Mouse (Mus musculus) gonadal fat pad, adult 2 months (tissue): ENCODE data around the gene Gm20696. TPM values are rescaled to one million over a fixed set of nuclear protein-coding genes. Genes with fewer than 3 reads are reported as not detected.

Experiments
- DNase-seq: peaks from one replicate; pipeline ENCODE4 v3.0.0-alpha.2; 2012; ENCODE audit warnings: low read depth
- polyA plus RNA-seq: library from polyadenylated mRNA; depleted of rRNA; stranded (reverse); fragments of >200 nt; gene quantifications from 2 replicates; pipeline ENCODE4 v1.2.3, GENCODE M21; 2012; rRNA removed

Gm20696 gene
- 0.38 and 0.77 TPM in 2 replicates for polyA plus RNA-seq

DNA sequence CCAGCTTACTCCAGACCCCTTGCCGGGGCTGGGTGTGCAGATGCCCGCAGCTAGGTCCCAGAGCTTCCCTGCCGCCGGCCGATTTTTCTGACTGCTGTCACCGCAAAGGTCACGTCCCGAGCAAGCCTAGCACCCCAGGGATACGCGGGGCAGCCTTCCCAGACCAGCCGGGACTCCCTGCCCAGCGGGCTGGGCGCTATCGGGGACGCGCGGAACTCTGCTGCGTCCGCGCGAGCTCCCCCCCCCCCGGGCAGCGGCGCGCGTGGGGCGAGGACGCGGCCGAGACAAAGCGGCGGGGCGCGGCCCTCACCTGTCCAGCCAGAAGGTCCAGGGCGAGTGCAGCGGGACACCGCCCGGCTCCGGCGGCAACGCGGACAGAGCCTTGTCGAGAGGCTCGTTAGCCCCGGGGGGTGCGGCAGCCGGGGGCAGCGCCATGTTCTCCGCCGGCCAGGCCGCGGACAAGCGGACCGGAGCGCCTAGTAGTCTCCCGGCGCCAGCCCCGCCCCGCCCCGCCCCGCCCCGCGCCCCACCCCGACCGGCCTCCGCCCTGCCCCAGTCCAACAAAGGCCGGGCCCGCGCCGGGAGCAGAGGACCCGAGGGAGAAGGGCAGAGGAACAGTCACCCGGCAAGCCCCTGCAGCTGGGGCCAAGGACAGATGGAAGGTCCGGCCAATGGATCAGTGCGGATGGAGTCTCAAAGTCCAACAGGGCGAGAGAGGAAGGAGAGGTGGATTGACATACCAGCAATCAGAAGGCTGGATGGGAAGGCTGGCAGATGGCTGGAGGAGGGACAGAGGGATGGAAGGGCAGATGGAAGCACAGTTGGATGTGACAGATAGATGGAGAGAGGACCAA, at the start of gene Gm20696, which contains the start of gene Eif4e3:
Gene Gm20696 (minus strand): TSS at position 480 of the 854 bp plus-strand sequence.
Gene Eif4e3 (minus strand): TSS at position 454 of the 854 bp plus-strand sequence.
- DNase-seq, result no peak

DNA sequence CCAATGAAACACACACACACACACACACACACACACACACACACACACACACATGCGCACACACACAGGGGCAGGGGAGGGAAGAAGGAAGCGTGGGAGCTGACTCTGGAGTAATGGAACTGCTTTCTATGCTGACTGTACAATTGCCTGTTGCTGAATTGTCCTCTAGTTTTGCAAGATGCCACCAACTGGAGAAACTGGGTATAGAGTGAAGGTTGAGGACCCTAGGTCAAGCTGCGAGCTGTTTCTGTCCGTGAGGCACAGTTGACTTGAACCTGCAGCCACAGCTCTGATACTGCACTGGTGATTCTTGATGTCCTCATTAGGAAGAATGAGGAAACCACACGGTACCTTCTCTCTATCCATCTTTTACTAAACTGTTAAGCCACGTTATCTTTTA, 49.3 kb upstream of the Gm20696 start:
- no peak for DNase-seq

DNA sequence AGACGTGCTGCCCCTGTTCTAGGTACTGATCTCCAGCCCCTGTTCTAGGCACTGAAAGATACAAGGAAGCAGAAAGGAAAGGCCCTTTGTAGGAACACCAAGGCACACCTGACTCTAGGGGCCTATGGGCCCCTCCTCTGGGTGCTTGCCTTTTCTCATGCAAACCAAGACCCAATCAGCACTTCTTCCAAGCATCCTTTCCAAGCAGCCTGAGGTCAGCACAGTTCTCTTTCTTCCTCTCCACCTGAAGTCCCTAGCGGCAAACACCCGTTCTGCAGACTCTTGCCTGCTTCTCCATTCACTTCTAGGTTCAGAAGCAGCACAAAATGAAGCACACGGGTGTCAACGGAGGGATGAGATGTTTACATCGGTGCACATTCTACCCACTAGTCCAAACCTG, 48.6 kb upstream of the Gm20696 start:
- no peak for DNase-seq

DNA sequence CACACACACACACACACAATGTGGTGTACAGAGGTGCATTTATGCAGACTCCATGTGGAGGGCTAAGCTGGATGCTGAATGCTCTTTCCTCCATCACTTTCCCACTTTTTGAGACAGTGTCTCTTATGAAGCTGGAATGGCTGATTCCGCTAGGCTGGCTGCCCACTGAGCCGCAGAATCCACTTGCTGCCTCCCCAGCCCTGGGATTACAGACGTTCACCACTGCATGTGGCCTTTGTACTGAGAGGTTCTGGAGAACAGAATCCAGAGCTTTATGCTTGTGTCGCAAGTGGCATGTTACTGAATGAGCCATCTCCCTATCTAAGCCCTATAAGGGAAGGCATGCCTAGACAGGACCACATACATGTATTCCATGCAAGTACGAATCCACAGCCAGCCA, 46.7 kb upstream of the Gm20696 start:
- no peak for DNase-seq

DNA sequence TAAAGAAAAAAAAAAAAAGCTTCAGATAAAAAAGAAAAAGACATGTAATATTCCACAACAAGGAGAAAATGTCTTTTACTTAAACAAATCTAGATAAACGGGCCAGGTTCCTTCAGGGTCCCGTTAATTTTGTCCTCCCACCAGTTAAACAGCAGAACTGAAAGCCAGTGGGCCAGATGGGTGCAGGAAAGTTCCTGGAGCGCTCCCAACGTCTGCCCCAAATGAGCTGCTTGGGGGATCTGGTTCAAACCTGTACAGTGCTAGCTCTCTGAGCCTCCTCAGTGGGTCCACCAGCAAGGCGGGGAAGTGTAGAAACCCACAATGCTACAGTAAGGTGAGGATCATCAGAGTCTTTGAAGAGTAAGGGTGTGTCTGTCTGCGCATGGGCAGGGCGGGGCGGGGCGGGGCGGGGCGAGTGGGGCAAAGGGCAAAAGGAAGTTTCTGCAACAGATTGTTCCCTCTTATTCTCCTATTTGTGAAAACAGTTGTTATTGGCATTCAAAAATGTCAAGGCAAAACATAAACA, 45.0 kb upstream of the Gm20696 start:
- no peak for DNase-seq

DNA sequence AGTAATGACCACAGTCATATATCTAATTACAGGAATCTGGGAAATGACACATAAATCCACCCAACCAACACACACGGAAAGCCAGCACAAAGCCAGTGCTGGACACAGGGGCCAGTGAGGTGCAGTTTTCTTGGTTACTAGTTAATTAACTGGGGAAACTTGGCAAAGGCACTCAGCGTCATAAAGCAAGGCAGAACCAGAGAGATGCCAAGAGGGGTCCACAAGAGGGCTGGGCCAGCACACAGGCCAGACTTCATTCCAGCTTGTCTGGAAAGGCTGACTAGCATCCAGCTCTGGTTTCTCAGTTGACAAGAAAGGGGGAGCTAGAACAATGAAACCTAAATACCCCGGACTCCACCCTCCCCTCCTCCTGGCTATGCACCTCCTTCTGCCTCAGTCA, 33.9 kb upstream of the Gm20696 start:
- no peak for DNase-seq

DNA sequence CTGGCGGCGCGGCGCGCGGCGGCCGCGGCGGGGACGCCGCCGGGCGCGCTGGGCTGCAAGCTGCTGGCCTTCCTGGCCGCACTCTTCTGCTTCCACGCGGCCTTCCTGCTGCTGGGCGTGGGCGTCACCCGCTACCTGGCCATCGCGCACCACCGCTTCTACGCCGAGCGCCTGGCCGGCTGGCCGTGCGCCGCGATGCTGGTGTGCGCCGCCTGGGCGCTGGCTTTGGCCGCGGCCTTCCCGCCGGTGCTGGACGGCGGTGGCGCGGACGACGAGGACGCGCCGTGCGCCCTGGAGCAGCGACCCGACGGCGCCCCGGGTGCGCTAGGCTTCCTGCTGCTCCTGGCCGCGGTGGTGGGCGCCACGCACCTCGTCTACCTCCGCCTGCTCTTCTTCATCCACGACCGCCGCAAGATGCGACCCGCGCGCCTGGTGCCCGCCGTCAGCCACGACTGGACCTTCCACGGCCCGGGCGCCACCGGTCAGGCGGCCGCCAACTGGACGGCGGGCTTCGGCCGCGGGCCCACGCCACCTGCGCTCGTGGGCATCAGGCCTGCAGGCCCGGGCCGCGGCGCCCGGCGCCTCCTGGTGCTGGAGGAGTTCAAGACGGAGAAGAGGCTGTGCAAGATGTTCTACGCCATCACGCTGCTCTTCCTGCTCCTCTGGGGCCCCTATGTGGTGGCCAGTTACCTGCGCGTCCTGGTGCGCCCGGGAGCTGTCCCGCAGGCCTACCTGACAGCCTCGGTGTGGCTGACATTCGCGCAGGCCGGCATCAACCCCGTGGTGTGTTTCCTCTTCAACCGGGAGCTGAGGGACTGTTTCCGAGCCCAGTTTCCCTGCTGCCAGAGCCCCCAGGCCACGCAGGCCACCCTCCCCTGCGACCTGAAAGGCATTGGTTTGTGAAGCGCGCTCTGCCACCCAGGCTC, 26.6 kb upstream of the Gm20696 start:
- no peak for DNase-seq

DNA sequence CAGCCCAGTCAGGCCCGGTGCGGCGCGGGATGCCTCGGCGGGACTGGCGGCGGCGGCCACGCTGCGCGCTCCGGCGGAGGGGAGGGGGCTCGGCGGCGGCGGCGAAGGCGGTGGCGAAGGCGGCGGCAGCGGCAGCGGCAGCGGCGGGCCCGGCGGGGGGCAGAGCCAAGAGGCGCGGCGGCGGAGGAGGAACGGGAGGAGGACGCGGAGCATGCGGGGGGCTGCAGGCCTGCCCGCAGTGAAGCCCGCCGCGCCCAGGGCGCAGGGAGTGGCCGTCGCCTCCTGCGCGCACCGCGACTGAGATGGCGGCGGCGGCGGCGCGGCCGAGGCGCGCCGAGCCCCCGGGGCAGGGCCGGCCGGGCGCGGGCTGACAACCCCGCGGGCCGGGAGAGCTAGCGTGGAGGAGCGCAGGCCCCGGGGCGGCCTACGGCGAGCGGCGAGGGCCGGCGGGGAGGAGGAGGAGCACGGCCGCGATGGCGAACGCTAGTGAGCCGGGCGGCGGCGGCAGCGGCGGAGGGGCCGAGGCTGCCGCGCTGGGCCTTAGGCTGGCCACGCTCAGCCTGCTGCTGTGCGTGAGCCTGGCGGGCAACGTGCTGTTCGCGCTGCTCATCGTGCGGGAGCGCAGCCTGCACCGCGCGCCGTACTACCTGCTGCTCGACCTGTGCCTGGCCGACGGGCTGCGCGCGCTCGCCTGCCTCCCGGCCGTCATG, 25.8 kb upstream of the Gm20696 start, which contains the start of gene Gpr27:
Gene Gpr27 (plus strand): TSS at position 474 of the 710 bp plus-strand sequence.
- DNase-seq, result no peak

DNA sequence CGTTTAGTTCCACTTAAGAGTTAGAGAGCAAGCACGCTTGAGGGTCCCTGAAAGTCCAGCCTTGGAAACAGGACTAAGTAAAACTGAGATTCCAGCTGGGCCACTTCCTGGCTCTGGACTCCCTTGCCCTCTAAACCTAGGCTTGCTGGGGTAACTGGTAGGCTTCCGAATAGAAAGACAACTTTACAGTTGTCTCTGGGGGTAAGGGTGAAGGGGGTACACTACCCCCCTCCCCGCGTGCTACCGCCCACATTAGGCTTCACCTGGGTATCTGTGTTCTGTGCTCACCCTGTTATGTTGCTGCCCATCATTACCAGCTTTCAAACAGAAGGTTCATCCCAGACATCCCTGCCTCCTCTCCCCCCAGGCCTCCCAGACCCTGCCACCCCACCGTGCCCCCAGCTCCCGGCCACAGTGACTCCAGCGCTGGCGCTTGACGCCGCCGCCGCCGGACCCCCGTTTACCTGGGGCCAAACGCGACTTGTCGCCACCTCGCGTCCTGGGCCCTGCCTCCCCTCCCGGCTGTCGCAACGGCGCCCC, 25.1 kb upstream of the Gm20696 start:
- no peak for DNase-seq

DNA sequence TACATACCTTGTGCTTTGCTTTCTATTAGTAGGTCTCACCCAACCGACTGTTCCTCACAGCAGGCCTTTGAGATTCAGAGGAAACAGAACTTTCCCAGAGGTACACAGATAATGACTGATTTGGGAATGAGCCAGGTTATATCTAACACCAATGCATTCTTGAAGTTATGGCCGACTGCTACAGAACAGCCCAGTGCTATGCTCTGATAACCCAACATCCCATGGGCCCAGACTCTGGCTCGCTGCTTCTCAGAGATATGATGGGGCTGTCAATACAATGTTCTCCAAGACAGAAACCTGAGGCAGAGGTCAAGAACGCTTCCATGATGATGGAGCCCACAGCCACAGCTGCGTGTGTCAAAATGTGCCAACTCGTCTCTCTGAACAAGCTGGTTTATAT, 21.9 kb upstream of the Gm20696 start:
- DNase-seq, result no peak

DNA sequence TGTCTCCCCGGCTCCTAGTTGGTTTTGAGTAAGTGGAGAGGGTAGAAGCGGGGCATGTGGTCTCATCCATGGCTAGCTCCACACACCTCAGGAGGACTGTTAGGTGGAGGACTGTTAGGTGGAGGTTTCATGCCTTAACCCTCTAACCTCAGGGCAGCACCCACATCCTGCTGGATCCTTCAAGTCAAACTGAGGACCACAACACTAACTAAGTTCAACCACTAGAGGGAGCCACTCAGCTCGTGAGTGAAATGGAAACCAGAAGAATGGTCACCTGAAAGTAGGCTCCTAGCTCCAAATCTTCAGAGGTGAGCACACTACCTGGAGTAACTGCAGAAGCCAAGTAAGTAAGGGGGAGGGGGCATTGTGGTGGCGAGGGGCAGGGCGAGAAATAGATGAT, 18.3 kb upstream of the Gm20696 start:
- no peak for DNase-seq

DNA sequence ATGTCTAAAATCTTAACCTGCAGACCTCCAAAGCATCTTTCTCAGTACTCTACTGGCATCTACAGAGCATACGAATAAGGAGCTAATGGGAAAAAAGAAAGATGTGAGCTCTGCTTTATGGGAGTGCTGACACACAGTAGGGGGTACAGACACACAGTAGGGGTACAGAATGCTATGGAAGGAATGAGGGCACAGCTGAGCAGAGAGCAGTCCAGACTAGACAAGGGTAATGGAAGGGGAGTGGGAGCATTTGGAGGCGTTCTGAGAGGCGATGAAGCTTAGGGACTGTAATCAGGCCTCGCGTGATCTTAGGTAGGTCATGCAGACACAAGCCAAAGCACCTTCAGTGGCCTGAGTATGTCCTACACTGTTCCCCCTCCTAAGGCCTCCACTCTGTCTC, 17.4 kb upstream of the Gm20696 start:
- no peak for DNase-seq

DNA sequence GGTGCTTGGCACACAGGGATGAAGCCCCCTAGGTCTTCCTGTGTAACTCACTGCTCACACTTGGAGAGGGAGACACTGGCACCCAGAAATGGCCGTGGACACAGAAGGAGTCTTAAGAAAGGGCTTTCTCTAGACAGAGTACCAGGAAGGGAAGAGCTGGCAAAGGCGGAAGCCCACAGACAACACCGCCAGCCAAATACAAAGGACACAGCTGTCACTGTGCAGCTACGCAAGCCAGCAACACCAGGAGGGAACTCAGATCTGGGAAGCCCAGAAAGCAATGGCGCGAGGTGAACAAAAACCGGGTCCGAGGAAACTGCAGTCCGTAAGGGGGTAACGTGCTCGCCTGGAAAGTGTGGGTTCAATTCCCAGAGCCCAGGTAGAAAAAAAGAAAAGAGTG, 11.5 kb upstream of the Gm20696 start:
- DNase-seq, result no peak

DNA sequence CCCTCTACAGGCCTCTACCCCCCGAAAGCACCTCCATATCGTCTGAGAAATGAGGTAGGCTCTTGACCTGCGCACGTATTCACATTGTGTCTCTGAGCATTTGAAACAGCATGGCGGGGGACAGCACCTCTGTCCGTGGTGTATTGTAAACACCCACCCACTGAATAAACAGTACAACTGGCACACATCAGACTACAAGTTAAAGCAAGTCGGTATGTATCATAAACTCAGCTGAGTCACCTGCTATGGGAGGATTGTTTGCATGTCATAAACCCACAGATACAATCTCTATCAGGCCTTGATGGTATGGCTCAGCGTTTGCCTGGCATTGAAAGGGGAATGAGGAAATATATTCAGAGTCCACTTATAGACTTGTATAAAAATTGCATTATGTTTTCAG, 10.7 kb upstream of the Gm20696 start:
- no peak for DNase-seq

DNA sequence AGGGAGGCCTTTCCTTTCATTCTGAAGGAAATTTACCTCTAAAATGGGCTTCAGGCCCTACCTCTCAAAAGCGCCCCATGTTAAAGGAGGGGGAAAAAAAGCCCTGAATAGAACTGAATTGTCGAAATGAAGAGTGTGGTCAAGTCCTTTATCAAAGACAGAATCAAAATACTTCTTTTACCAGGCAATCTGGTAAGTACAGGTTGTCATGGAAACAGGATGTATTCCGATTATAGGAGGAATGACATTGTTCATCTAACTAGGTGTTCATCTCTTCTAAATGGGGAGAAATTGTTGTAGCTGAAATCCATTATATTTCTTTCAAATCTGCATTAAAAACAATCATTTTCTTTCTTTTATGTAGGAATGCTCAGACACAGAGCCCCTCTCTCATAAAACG, 7.9 kb upstream of the Gm20696 start:
- DNase-seq, result no peak

DNA sequence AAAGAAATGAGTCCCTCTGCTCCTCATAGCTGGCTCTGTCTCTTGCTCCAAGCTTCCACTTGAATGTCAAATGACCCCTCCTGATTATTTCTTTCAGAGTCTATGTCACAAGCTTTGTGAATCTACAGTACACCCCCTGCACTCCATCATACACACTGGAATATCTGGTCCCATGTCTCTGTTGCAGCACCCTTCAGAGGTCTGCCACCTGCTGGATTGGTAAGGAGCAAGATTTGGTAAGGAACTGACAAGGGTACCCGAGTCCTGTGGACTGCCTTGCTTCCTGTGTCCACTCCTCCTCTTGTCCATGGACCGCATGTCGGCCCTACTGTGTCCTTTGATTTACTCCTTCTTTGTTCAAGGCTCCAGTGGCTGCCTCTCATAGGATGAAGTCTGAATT, 5.2 kb upstream of the Gm20696 start:
- no peak for DNase-seq

DNA sequence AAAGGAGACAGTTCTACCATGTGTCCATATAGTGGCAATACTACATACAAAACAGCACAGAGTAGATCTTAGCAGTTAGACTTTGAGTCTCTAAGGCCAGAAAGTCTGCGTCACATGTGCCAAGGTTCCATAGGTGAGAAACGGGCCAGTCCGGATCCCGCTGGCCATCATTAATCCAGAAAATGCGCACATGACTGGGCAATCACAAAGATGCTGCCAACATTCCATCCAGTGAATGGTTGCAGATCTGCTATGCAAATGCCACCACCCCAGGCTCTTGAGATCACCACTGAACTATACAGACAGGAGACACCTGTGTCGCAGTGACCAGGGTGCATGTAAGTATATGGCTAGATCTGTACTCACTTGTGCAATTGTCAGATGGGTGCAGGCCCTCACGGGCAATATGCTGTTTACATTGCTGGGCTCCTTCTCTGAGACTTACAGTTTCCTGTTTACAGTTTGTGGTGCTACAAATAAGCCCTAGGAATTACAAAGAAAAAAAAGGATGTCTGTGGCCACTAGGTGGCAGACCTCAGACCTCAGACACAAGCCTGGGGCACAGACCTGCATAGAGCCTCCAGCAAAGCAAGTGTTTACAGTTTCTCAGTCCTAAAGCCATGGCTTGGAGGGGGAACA, 4.0 kb upstream of the Gm20696 start:
- DNase-seq, result no peak

DNA sequence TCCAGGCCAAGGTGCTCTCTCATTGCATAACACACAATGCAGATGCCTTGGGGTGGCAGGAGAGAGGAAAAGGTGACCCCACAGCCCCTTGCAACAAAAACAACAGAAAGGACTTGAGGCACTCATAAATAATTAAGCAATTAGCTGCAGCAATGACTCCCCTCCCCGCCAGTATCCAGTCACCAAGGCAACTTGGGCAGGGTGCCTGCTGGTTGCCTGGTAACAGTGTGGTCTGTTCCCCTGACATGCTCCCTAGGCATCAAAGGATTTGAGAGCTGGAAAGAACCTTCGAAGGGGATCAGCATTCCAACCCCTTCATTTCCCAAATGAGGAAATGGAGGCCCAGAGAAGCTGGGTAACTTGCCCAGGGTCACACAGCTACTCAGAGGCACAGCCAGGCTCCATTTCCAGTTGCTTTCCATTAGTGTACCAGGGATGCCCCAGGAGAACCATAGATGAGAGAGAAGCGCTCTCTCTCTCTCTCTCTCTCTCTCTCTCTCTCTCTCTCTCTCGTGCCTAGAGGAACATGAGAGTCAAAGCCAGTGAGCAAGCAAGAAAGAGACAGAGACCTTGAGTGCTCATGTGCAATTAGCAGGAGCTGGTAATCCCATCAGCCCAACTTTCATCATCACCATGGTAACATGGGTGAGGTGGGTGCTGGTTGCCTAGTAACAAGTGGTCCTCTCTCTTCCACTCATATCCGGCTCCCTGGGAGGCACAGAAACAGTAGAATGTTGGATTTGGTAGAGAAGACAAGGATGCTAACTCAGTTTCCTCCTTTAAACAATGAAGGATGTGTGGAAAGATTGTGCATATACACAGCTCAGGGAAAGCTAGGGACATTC, 3.1 kb upstream of the Gm20696 start:
- DNase-seq, result no peak

DNA sequence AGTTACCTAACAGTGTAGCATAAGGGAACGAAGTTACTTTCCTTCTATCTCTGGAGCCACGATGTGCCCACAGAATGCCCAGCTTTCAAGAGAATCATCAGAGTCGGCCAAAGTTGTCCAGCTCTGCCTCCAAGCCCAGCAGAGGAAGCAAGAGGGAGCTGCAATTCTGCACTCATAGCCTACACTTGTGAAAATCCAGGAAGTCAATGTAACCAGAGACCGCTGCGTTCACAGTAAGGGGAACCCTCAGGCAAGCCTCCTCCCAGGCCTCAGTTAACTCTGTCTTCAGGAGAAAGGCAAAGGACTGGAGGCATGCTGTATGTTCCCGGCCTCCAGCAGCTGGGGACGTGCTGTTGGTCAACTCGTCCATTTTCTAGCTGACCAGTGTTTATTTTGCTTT, 693 bp upstream of the Gm20696 start:
- DNase-seq, result no peak
